Mouse (Mus musculus): ENCODE measurements around the gene Arsg.

DNA sequence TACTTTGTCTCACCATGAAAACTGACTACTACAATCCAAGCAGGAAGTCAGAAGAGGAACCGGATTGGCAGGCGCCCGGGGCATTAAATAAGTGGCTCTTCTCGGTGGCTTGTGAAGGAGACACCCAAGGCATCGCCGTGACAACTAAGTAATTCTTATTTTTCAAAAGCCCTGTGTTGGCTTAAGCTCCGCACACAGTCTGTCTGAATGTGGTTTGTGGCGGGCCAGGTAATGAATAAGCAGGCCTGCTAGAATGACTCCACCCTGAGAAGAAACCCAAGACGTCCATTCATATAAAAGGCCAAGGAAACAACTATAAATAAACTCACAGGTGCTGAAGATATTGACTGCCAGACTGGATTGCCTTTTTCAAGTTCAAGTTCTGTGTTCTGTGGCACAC, 142.1 kb downstream of the Arsg start:
- TF ChIP-seq HCFC1 (IDR thresholded peaks at IDR 0.05; ENCODE audit: borderline replicate concordance, insufficient read depth, low read length) (no peak), CHD2 (IDR thresholded peaks at IDR 0.05; ENCODE audit: low read depth, low read length) (no peak), ZNF384 (IDR thresholded peaks at IDR 0.05; ENCODE audit: low read depth, low read length) (no peak)

Data from ES-E14 (cell line).